In the genomic region with DNA sequence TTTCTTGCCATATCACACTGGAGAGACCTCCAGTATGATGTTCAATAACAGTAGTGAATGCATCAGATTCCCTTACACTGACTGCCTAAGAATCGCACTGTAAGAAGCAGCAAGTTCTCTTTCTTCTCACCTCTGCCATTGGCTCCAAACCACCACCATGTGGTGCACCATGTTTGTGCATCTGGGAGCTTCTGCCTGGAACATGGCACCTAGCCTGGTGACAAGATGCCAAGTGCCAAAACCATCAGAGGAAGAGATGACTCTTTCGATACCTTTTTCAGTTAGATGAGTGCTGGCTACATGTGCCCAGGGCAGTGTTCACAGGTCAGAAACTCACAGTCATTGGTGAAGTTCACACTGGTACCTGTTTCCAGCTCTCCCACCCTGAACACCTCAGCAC, we compare ENCODE assay signal across 36 mouse cellular contexts. TPM values are rescaled to one million over a fixed set of nuclear protein-coding genes. Genes with fewer than 3 reads are reported as not detected.
"Had no signal": no experiment of that assay in that cellular context is flagged by ENCODE, and none has a peak within 500 bp of the region (broad histone marks: within the 10 kb centered on the region; RNA-seq: fewer than 3 reads in every experiment).

No protein-coding gene starts in this region.

- H3K4me3 ChIP-seq: heart, embryonic 13.5 days; heart, embryonic 15.5 days; hindbrain, embryonic 10.5 days; hindbrain, embryonic 12.5 days; hindbrain, embryonic 13.5 days; hindbrain, embryonic 15.5 days; intestine, embryonic 15.5 days; kidney, embryonic 15.5 days; layer of hippocampus, adult 2 months; left cerebral cortex, adult 2 months had no signal

- H3K36me3 ChIP-seq: heart, embryonic 13.5 days; heart, embryonic 15.5 days; hindbrain, embryonic 10.5 days; hindbrain, embryonic 12.5 days; hindbrain, embryonic 13.5 days; hindbrain, embryonic 15.5 days; intestine, embryonic 15.5 days; kidney, embryonic 15.5 days had no signal

- H3K9me3 ChIP-seq: heart, embryonic 13.5 days; heart, embryonic 15.5 days; hindbrain, embryonic 10.5 days; hindbrain, embryonic 12.5 days; hindbrain, embryonic 13.5 days; hindbrain, embryonic 15.5 days; intestine, embryonic 15.5 days; kidney, embryonic 15.5 days had no signal

- DNase-seq: heart, postnatal 10 days; heart, postnatal 14 days; heart, postnatal 36 days; kidney, adult 11 months; kidney, adult 18-20 months; kidney, adult 2 months; kidney, adult 8-10 months; kidney, adult 9 months; kidney, postnatal 10 days; kidney, postnatal 14 days; kidney, postnatal 25 days; kidney, postnatal 36 days; kidney, postnatal 4 days; layer of hippocampus, adult 9-11 months; layer of hippocampus, postnatal 36 days had no signal

- H3K4me1 ChIP-seq: hindbrain, embryonic 12.5 days; hindbrain, embryonic 13.5 days; hindbrain, embryonic 15.5 days; intestine, embryonic 15.5 days; kidney, embryonic 15.5 days had no signal

- H3K27ac ChIP-seq: heart, embryonic 13.5 days; heart, embryonic 15.5 days; hindbrain, embryonic 10.5 days; hindbrain, embryonic 12.5 days; hindbrain, embryonic 13.5 days; hindbrain, embryonic 14.5 days; hindbrain, embryonic 15.5 days; hindbrain, postnatal 0 days; intestine, embryonic 15.5 days; kidney, embryonic 15.5 days; kidney, postnatal 0 days; layer of hippocampus, adult 2 months; left cerebral cortex, adult 2 months had no signal

- H3K27me3 ChIP-seq: heart, embryonic 13.5 days; heart, embryonic 15.5 days; hindbrain, embryonic 12.5 days; hindbrain, embryonic 13.5 days; hindbrain, embryonic 15.5 days; intestine, embryonic 15.5 days; kidney, embryonic 15.5 days had no signal

RNA-seq across cellular contexts. Expression of gene Casq2, which starts 18.4 kb away (rescaled TPM):
- total RNA-seq: hematopoietic stem cell, adult 5-6 weeks had no signal
- polyA plus RNA-seq: inflammation-experienced regulatory T-cells, adult 6 months had no signal

RNA-seq across cellular contexts. Expression of gene Nhlh2, which starts 58.0 kb away (rescaled TPM):
- total RNA-seq: heart, postnatal 10 days; heart, postnatal 14 days; heart, postnatal 25 days; heart, postnatal 36 days; hematopoietic stem cell, adult 5-6 weeks had no signal
- polyA plus RNA-seq: heart, embryonic 13.5 days; heart, embryonic 14.5 days; heart, embryonic 15.5 days; heart, embryonic 16.5 days; heart, postnatal 0 days; inflammation-experienced regulatory T-cells, adult 6 months; intestine, embryonic 15.5 days; intestine, postnatal 0 days; kidney, adult 2 months; kidney, embryonic 14.5 days; kidney, embryonic 15.5 days; kidney, postnatal 0 days had no signal
